Mouse (Mus musculus) liver, adult (tissue): ENCODE data around the gene Faf1.

Experiments used
- GATA4 ChIP-seq: IDR thresholded peaks from 2 replicates; pipeline ENCODE4 v1.6.1; 2014; ENCODE audit warnings: mild to moderate bottlenecking, low read length; ENCODE audit not compliant: insufficient replicate concordance

Faf1 gene

GRCm38 (mm10) chr4:109806408-109806807 is 130.0 kb downstream of the Faf1 start:
- no peak for TF ChIP-seq GATA4

- TF ChIP-seq GATA4: no peak
Measured at GRCm38 (mm10) chr4:109815161-109815560, 138.8 kb downstream of the Faf1 start.

GRCm38 (mm10) chr4:109815592-109815991 is 139.2 kb downstream of the Faf1 start:
- TF ChIP-seq GATA4: no peak

DNA sequence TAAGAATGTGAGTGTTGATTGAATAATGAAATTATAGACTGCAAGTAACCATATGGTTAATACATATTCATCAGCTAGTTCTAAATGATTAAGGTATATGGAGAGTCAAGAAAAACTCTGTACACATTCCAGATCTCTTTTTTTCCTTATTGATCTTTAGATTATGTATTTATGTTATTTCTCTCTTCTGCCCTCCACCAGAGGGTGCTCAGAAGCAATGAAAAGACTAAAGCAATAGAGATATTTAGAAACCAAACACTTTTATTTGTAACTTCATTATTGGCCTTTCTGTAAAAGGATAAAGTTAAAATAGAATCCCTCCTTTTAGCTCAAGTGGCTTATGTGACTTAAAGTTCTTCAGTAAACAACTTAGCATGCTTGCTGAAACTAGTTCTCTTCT is 143.1 kb downstream of the Faf1 start:
- no peak for TF ChIP-seq GATA4

DNA sequence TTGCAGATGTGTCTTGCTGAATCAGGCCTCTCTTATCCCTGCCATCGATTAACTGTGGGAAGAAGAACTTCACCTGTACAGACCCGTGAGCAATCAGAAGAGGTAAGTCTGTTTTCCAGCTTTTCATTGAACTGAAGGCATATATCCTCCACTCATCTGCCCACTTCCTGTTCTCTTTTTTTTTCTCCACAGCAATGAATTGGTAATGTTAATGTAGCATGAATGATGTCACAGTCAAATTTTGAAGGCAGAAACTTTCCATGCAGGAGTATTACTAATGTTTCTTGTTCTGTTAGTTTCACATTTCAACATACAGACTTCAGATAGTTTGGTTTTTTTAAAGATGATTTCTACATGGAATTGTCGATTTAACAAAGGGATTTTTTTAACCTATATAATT is 153.4 kb downstream of the Faf1 start:
- no peak for TF ChIP-seq GATA4

GRCm38 (mm10) chr4:109857851-109858250 is 181.5 kb downstream of the Faf1 start:
- no peak for TF ChIP-seq GATA4

DNA sequence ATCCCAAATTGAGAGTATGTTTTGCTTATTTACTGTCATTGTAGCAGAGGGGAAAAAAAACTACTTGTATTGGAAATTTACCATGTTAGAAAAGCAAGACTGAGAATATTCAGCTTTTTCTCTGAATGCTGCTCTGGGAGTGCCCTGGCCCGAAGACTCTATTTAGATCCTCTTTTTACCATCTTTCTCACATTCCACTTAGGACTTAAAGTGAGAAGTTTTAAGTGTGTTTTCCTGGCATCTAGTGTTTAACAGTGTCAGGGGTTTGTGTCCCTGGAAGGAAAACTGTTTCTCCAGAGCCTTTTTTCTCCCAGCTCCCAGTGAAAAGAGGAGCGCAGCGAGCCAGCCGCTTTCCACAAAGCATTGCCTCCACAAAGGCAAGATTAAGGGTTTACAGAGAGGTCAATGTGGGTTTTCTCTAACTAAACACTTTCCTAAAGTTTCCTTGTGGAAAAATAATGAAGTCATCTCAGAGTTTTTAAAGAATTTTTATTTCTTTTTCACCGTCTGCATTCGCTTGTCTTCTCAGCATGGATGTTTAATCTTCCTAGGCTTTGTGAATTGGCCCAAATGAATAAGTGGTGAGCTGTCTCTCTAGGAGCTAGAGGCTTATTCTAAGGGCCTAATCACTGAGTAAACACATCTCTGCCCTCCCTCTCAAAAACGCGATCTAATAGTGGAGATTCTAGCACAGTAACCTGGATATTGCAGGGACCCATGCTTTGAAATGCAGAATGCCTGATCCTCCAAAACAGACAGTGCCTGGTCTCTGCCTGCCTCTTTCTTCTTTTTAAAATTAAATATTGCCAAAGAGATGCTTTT is 182.4 kb downstream of the Faf1 start:
- no peak for TF ChIP-seq GATA4

GRCm38 (mm10) chr4:109859401-109859800 is 183.0 kb downstream of the Faf1 start:
- no peak for TF ChIP-seq GATA4

DNA sequence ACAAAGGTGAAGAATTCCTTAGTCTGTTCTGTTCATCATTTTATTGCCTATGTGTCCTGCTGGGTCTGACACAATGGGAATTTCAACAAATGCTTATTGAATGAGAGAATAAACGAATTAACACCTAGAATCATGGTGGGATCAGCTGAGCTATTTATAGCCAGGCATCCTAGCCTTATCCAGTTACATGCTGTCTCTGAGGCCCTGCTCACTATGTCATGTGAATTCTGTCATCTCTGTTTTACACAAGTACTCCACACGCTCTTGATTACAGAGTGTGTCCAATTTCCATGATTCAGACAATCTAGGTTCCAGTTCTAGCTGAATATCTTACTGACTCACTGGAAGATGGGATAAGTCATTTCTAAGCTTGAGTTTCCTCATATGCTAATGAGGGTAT is 183.9 kb downstream of the Faf1 start:
- no peak for TF ChIP-seq GATA4

DNA sequence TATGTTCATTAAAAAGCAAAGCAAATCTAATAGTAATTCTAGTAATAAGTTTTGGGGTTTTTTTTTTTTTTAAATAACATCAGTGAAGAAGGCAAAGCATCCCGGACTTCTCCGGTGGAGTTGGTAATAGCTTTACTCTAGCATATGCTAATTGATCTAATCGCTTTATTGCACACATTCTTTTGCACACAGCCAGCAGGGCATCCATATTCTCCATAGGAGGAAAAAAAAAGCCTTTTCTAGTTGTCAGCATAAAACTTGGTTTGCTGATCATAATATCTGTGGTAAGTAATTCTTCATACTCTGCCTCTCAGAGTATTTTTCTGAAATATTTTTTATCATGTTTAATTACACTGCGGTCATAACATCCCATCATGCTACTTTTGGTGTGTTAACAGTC is 185.9 kb downstream of the Faf1 start:
- TF ChIP-seq GATA4: no peak

DNA sequence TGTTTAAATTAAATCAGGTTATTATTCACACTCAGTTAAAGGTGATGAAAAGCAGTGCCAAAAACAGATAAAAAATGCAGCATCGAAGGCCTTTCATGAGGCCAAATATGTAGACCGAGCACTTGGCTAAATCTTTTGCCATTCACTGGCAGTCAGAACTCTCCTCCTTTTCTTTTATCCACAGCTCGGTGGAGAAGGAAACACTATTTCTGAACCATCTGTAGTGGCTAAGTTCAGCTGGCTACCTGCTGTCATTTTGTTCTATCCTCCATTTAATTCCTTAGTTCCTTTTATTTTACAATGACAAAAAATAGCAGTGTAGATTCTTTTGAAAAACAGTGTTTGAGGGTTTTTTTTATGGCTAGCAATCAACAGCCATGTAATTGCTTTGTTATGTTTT is 186.6 kb downstream of the Faf1 start:
- no peak for TF ChIP-seq GATA4

DNA sequence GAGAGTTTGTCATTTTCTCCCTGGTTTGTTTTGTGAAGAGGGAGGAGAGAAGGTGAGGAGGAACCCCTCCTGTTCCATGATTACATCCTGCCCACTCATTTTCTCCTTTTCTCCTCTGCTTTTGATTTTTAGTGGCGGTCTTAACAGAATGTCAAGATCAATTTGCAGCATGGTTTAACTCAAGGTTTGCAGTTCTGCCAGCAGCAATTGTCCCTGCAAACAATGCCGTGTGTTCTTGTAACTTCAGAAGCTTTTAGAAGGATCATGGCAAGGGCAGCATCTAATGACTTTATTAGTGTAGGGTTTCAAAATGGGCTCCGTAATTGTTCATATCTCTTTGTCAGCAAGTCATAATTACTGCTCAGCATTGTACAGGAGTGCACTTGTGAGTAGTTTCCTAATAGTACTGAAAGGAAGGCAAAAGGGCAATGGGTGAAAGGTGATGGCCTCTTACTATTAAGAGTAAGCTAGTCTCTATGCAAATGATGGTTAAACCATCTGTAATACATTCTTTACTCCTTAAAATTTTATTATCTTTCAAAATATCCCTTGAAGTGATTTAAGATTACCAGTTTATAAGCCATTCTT is 192.6 kb downstream of the Faf1 start:
- no peak for TF ChIP-seq GATA4

GRCm38 (mm10) chr4:109884333-109884732 is 207.9 kb downstream of the Faf1 start:
- no peak for TF ChIP-seq GATA4

DNA sequence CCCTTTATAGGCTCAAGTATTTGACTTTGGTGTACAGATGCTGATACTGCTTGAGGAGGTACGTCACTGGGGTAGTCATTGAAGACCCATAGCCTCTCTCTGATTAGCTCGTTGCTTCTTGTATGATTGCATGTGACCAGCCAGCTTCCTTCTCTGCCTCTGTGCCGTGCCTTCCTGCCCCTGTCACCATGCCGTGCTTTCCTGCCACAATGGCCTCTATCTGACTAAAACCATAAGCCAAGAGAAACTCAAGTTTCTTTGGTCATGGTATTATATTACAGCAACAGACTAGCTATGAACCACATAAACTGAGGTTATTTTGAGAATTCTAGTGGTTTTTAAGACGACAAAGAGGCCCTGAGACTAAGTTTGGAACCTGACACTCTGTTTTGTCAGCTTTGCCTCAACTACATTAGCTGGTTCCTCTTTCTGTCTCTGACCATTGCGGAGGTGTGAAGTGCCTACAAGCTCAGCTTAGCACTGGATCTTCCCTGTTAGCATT is 211.5 kb downstream of the Faf1 start:
- TF ChIP-seq GATA4: no peak

GRCm38 (mm10) chr4:109897810-109898566 is 221.6 kb downstream of the Faf1 start:
- no peak for TF ChIP-seq GATA4

- no peak for TF ChIP-seq GATA4
Measured at GRCm38 (mm10) chr4:109901076-109901475, 224.7 kb downstream of the Faf1 start.
